Mouse (Mus musculus): ENCODE measurements around the gene Tnfaip3. TPM values are rescaled to one million over a fixed set of nuclear protein-coding genes. Genes with fewer than 3 reads are reported as not detected.

The Tnfaip3 gene
- polyA plus RNA-seq, 1 experiment from 2014 or later: 2.0 TPM

GRCm38 (mm10) chr10:19023622-19024326 lies 8.3 kb upstream of the Tnfaip3 start:
- Histone ChIP-seq H3K27ac (ENCODE audit: low read depth, low read length) (no peak overlapping the region), H3K4me1 (replicated peaks; ENCODE audit: control insufficient read depth, insufficient read depth, low read length) (no peaks in the 10 kb centered on the region), H3K36me3 (ENCODE audit: control insufficient read depth, insufficient read depth, low read length) (no peaks in the 10 kb centered on the region), H3K9me3 (ENCODE audit: control insufficient read depth, low read length) (no peaks in the 10 kb centered on the region), H3K4me2 (replicated peaks; ENCODE audit: low read depth, low read length) (no peak overlapping the region), H3K27me3 (ENCODE audit: control insufficient read depth, insufficient read depth, low read length) (no peaks in the 10 kb centered on the region), H3K9ac (ENCODE audit: low read depth, low read length) (no peak overlapping the region), H3K4me3 (ENCODE audit: low read depth, low read length) (no peak overlapping the region)
- DNase-seq (ENCODE audit: low spot score) (no peak), ATAC-seq (ENCODE audit: low FRiP score) (no peak)
- 91% methylated on average over 5 of the region's 5 CpGs for WGBS

GRCm38 (mm10) chr10:19022272-19022671 lies 6.8 kb upstream of the Tnfaip3 start:
- H3K9ac ChIP-seq (ENCODE audit: low read depth, low read length): no peak overlapping the region
- no peaks in the 10 kb centered on the region for H3K36me3 ChIP-seq (ENCODE audit: control insufficient read depth, insufficient read depth, low read length)
- DNase-seq (ENCODE audit: low spot score): no peak
- no peak overlapping the region for H3K27ac ChIP-seq (ENCODE audit: low read depth, low read length)
- H3K4me1 ChIP-seq (replicated peaks; ENCODE audit: control insufficient read depth, insufficient read depth, low read length): no peaks in the 10 kb centered on the region
- H3K27me3 ChIP-seq (ENCODE audit: control insufficient read depth, insufficient read depth, low read length): no peaks in the 10 kb centered on the region
- no peak overlapping the region for H3K4me3 ChIP-seq (ENCODE audit: low read depth, low read length)
- 100% methylated on average over 1 of the region's 1 CpGs for WGBS
- no peak overlapping the region for H3K4me2 ChIP-seq (replicated peaks; ENCODE audit: low read depth, low read length)
- no peak for ATAC-seq (ENCODE audit: low FRiP score)
- H3K9me3 ChIP-seq (ENCODE audit: control insufficient read depth, low read length): no peaks in the 10 kb centered on the region

- H3K9ac ChIP-seq (ENCODE audit: low read depth, low read length): no peak overlapping the region
- ATAC-seq (ENCODE audit: low FRiP score) (no peak), DNase-seq (ENCODE audit: low spot score) (no peak)
- H3K27ac ChIP-seq (ENCODE audit: low read depth, low read length): no peak overlapping the region
- no peaks in the 10 kb centered on the region for H3K4me1 ChIP-seq (replicated peaks; ENCODE audit: control insufficient read depth, insufficient read depth, low read length)
- no peaks in the 10 kb centered on the region for H3K36me3 ChIP-seq (ENCODE audit: control insufficient read depth, insufficient read depth, low read length)
- H3K4me3 ChIP-seq (ENCODE audit: low read depth, low read length): no peak overlapping the region
- H3K27me3 ChIP-seq (ENCODE audit: control insufficient read depth, insufficient read depth, low read length): 0 out of 2 replicates have a peak, but pooled peaks cover 2% of the 10 kb centered on the region
- WGBS: 73% methylated on average over 4 of the region's 4 CpGs
- no peaks in the 10 kb centered on the region for H3K9me3 ChIP-seq (ENCODE audit: control insufficient read depth, low read length)
- no peak overlapping the region for H3K4me2 ChIP-seq (replicated peaks; ENCODE audit: low read depth, low read length)
These were observed 1.5 kb upstream of the Tnfaip3 start for GRCm38 (mm10) chr10:19016823-19017471.

- Histone ChIP-seq H3K4me2 (replicated peaks; ENCODE audit: low read depth, low read length) (peak overlapping the region; percentile 93), H3K27ac (ENCODE audit: low read depth, low read length) (no peak overlapping the region), H3K9me3 (ENCODE audit: control insufficient read depth, low read length) (no peaks in the 10 kb centered on the region), H3K4me1 (replicated peaks; ENCODE audit: control insufficient read depth, insufficient read depth, low read length) (no peaks in the 10 kb centered on the region), H3K9ac (ENCODE audit: low read depth, low read length) (peak overlapping the region; percentile 64), H3K27me3 (ENCODE audit: control insufficient read depth, insufficient read depth, low read length) (0 out of 2 replicates have a peak, but pooled peaks cover 2% of the 10 kb centered on the region), H3K4me3 (ENCODE audit: low read depth, low read length) (peak overlapping the region; percentile 77), H3K36me3 (ENCODE audit: control insufficient read depth, insufficient read depth, low read length) (no peaks in the 10 kb centered on the region)
- DNase-seq (ENCODE audit: low spot score) (no peak), ATAC-seq (ENCODE audit: low FRiP score) (peak; percentile 63)
- under 1% methylated on average over 39 of the region's 43 CpGs for WGBS
These were observed 838 bp downstream of the Tnfaip3 start for GRCm38 (mm10) chr10:19014381-19015256.

GRCm38 (mm10) chr10:19013351-19013750 lies 2.1 kb downstream of the Tnfaip3 start:
- Histone ChIP-seq H3K4me3 (ENCODE audit: low read depth, low read length) (no peak overlapping the region), H3K36me3 (ENCODE audit: control insufficient read depth, insufficient read depth, low read length) (no peaks in the 10 kb centered on the region), H3K27ac (ENCODE audit: low read depth, low read length) (no peak overlapping the region), H3K27me3 (ENCODE audit: control insufficient read depth, insufficient read depth, low read length) (0 out of 2 replicates have a peak, but pooled peaks cover 2% of the 10 kb centered on the region), H3K9ac (ENCODE audit: low read depth, low read length) (no peak overlapping the region), H3K4me2 (replicated peaks; ENCODE audit: low read depth, low read length) (no peak overlapping the region), H3K4me1 (replicated peaks; ENCODE audit: control insufficient read depth, insufficient read depth, low read length) (no peaks in the 10 kb centered on the region), H3K9me3 (ENCODE audit: control insufficient read depth, low read length) (no peaks in the 10 kb centered on the region)
- 87% methylated on average over 3 of the region's 3 CpGs for WGBS
- DNase-seq (ENCODE audit: low spot score) (no peak), ATAC-seq (ENCODE audit: low FRiP score) (no peak)

GRCm38 (mm10) chr10:19012616-19013015 lies 2.8 kb downstream of the Tnfaip3 start:
- Histone ChIP-seq H3K27me3 (ENCODE audit: control insufficient read depth, insufficient read depth, low read length) (0 out of 2 replicates have a peak, but pooled peaks cover 2% of the 10 kb centered on the region), H3K9me3 (ENCODE audit: control insufficient read depth, low read length) (no peaks in the 10 kb centered on the region), H3K4me3 (ENCODE audit: low read depth, low read length) (no peak overlapping the region), H3K4me1 (replicated peaks; ENCODE audit: control insufficient read depth, insufficient read depth, low read length) (no peaks in the 10 kb centered on the region), H3K36me3 (ENCODE audit: control insufficient read depth, insufficient read depth, low read length) (no peaks in the 10 kb centered on the region), H3K9ac (ENCODE audit: low read depth, low read length) (no peak overlapping the region), H3K27ac (ENCODE audit: low read depth, low read length) (no peak overlapping the region), H3K4me2 (replicated peaks; ENCODE audit: low read depth, low read length) (no peak overlapping the region)
- ATAC-seq (ENCODE audit: low FRiP score): no peak
- 91% methylated on average over 3 of the region's 3 CpGs for WGBS
- no peak for DNase-seq (ENCODE audit: low spot score)

GRCm38 (mm10) chr10:19011832-19012440 lies 3.5 kb downstream of the Tnfaip3 start:
- no peaks in the 10 kb centered on the region for H3K9me3 ChIP-seq (ENCODE audit: control insufficient read depth, low read length)
- no peak overlapping the region for H3K27ac ChIP-seq (ENCODE audit: low read depth, low read length)
- H3K4me2 ChIP-seq (replicated peaks; ENCODE audit: low read depth, low read length): no peak overlapping the region
- H3K4me1 ChIP-seq (replicated peaks; ENCODE audit: control insufficient read depth, insufficient read depth, low read length): no peaks in the 10 kb centered on the region
- no peak overlapping the region for H3K9ac ChIP-seq (ENCODE audit: low read depth, low read length)
- H3K27me3 ChIP-seq (ENCODE audit: control insufficient read depth, insufficient read depth, low read length): 0 out of 2 replicates have a peak, but pooled peaks cover 2% of the 10 kb centered on the region
- ATAC-seq (ENCODE audit: low FRiP score) (no peak), DNase-seq (ENCODE audit: low spot score) (no peak)
- 80% methylated on average over 7 of the region's 7 CpGs for WGBS
- no peaks in the 10 kb centered on the region for H3K36me3 ChIP-seq (ENCODE audit: control insufficient read depth, insufficient read depth, low read length)
- H3K4me3 ChIP-seq (ENCODE audit: low read depth, low read length): no peak overlapping the region

- ATAC-seq (ENCODE audit: low FRiP score): no peak
These were observed 5.0 kb downstream of the Tnfaip3 start for GRCm38 (mm10) chr10:19010414-19010813.

More at GRCm38 (mm10) chr10:19010414-19010813, 5.0 kb downstream of the Tnfaip3 start:
- Histone ChIP-seq H3K9me3 (ENCODE audit: control insufficient read depth, low read length) (no peaks in the 10 kb centered on the region), H3K4me3 (ENCODE audit: low read depth, low read length) (no peak overlapping the region), H3K27ac (ENCODE audit: low read depth, low read length) (no peak overlapping the region), H3K36me3 (ENCODE audit: control insufficient read depth, insufficient read depth, low read length) (no peaks in the 10 kb centered on the region), H3K9ac (ENCODE audit: low read depth, low read length) (no peak overlapping the region), H3K27me3 (ENCODE audit: control insufficient read depth, insufficient read depth, low read length) (no peaks in the 10 kb centered on the region), H3K4me2 (replicated peaks; ENCODE audit: low read depth, low read length) (no peak overlapping the region), H3K4me1 (replicated peaks; ENCODE audit: control insufficient read depth, insufficient read depth, low read length) (no peaks in the 10 kb centered on the region)
- DNase-seq (ENCODE audit: low spot score): no peak
- 91% methylated on average over 8 of the region's 8 CpGs for WGBS
